Mouse (Mus musculus): ENCODE data around the gene Prodh2. TPM values are rescaled to one million over a fixed set of nuclear protein-coding genes. Genes with fewer than 3 reads are reported as not detected.
"Not testable (repeated sequence)": the region's sequence is repeated elsewhere in the genome, so short reads cannot be mapped to it uniquely, and the experiment has no call there.

The Prodh2 gene
- polyA plus RNA-seq, 1 experiment from 2014 or later, result 14.4 TPM

GRCm38 (mm10) chr7:30490957-30491307, 2.5 kb upstream of the Prodh2 start:
- Histone ChIP-seq H3K9me3 (replicated peaks) (no peaks in the 10 kb centered on the region; the same call in 1 of the 2 replicates), H3K4me2 (no peak overlapping the region), H3K27me3 (no peaks in the 10 kb centered on the region), H3K27ac (no peak overlapping the region), H3K4me3 (replicated peaks) (no peak overlapping the region), H3K4me1 (peaks cover 12% of the 10 kb centered on the region), H3K36me3 (no peaks in the 10 kb centered on the region), H3K9ac (no peak overlapping the region)
- WGBS, result 20% methylated on average over 6 of the region's 6 CpGs
- no peak for ATAC-seq (replicated peaks; ENCODE audit: low FRiP score)

DNA sequence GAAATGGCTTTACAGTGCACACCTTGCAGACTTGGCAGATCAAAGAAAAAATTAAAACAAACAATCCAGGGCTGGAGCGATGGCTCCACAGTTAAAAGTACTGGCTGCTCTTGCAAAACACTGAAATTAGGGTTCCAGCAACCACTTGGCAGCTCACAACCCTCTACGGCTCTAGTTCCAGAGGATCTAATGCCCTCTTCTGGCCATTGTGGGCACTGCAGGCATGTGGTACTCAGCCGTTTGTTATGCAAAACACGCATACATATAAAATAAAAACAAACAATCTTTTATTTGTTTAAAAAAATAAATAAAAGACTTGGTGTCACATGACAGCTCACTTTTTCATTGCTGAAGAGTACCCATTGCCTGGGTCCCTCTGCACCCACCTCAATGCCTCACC, 657 bp upstream of the Prodh2 start:
- H3K4me3 ChIP-seq (replicated peaks), result no peak overlapping the region
- H3K4me1 ChIP-seq, result peaks cover 12% of the 10 kb centered on the region
- no peaks in the 10 kb centered on the region for H3K27me3 ChIP-seq
- WGBS, result 20% methylated on average over 4 of the region's 4 CpGs
- no peak for ATAC-seq (replicated peaks; ENCODE audit: low FRiP score)
- H3K36me3 ChIP-seq, result no peaks in the 10 kb centered on the region
- H3K27ac ChIP-seq, result no peak overlapping the region
- H3K9ac ChIP-seq, result no peak overlapping the region
- no peak overlapping the region for H3K4me2 ChIP-seq
- no peaks in the 10 kb centered on the region; the same call in 1 of the 2 replicates for H3K9me3 ChIP-seq (replicated peaks)

- H3K4me2 ChIP-seq; H3K27me3 ChIP-seq; H3K9me3 ChIP-seq (replicated peaks); H3K27ac ChIP-seq; H3K36me3 ChIP-seq; ATAC-seq (replicated peaks; ENCODE audit: low FRiP score); H3K9ac ChIP-seq; H3K4me3 ChIP-seq (replicated peaks): not testable (repeated sequence)
- WGBS, result 45% methylated on average over 5 of the region's 5 CpGs
- H3K4me1 ChIP-seq, result peaks cover 12% of the 10 kb centered on the region
These were observed 2.2 kb downstream of the Prodh2 start for GRCm38 (mm10) chr7:30495506-30496042.

DNA sequence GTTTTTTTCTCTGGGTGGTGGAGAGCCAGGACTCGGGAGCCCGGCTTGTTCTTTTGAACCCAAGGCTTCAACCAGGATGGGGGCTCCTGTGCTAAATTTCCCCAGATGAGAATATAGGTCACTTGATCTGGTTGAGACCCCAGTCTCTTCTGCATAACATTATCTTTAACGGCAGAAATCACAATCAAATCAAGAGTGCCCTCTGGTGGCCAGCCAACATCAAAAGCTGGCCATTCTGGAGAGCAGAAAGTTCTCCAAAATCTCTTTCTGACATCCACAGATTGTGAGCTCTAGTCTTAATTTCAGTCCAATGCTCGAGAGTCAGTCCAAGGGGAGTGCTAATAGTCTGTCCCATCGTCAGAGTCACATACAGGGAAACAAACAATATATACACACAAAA, 7.7 kb downstream of the Prodh2 start:
- not testable (repeated sequence) for H3K4me3 ChIP-seq (replicated peaks); H3K9me3 ChIP-seq (replicated peaks); H3K36me3 ChIP-seq; H3K4me2 ChIP-seq; H3K27me3 ChIP-seq; H3K9ac ChIP-seq; ATAC-seq (replicated peaks; ENCODE audit: low FRiP score); H3K4me1 ChIP-seq; H3K27ac ChIP-seq
- 77% methylated on average over 5 of the region's 5 CpGs for WGBS

DNA sequence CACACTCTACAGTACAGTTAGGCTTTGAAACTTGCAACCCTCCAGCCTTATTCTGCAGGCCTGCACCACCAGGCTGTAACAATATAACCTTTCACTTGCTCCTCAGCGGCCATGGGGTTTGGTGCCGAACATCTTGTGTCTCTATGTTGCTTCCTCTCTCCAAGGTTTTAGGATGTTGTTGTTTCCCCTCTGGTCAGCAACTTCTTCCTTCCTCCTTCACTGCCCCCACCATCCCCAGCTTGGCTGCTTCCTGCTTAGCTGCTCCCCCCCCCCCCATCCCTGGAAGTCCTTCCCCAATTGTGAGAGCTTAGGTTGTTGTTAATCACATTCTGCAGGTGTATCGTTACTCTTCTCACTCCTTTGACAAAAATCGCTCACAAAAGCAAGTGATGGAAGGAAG, 14.6 kb downstream of the Prodh2 start:
- 64% methylated on average over 4 of the region's 4 CpGs for WGBS
- no peak for ATAC-seq (replicated peaks; ENCODE audit: low FRiP score)
- Histone ChIP-seq H3K36me3 (no peaks in the 10 kb centered on the region), H3K9ac (no peak overlapping the region), H3K4me2 (no peak overlapping the region), H3K4me1 (no peaks in the 10 kb centered on the region), H3K27ac (no peak overlapping the region), H3K27me3 (0 out of 2 replicates have a peak, but pooled peaks cover 3% of the 10 kb centered on the region), H3K9me3 (replicated peaks) (no peaks in the 10 kb centered on the region), H3K4me3 (replicated peaks) (no peak overlapping the region)

DNA sequence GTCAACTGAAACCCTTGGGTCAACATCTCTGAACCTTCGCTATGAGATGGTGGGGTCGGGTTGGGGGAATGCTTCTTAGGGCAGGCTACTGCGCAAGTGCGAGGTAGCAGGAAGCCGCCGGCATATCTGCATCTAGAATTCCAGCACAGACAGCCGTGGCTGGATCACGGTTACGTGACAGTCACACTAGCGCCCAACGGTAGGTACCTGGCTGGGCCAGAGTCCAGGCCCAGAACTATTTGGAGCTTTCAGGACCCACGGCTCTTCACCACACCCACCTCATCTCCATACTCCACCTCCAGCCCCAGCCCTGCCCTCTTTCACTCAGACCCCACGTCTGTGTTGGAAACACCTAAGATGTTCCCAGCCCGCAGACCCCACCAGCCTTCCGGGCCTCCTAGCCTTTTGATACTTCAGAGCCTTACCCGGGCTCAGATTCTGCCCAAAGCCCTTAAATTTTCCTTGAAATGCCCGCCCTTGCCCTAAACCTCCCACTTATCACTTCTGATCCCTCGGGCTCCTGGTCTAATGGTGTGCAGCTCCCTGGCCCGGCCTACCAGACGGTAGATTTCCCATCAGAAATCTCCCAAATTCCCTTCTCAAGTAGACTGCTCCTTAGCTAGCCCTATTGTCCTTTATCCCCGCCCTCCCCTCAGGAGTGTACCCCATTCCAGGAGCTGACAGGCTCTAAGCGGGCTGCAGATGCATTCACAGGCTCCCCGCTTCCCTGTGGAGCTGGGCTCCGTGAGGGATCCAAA, 21.8 kb downstream of the Prodh2 start:
- Histone ChIP-seq H3K9ac (no peak overlapping the region), H3K9me3 (replicated peaks) (no peaks in the 10 kb centered on the region), H3K4me2 (no peak overlapping the region), H3K27ac (no peak overlapping the region), H3K4me1 (peaks cover 5% of the 10 kb centered on the region), H3K27me3 (no peaks in the 10 kb centered on the region), H3K4me3 (replicated peaks) (no peak overlapping the region), H3K36me3 (no peaks in the 10 kb centered on the region)
- 61% methylated on average over 24 of the region's 24 CpGs for WGBS
- no peak for ATAC-seq (replicated peaks; ENCODE audit: low FRiP score)

GRCm38 (mm10) chr7:30518325-30518724, 24.9 kb downstream of the Prodh2 start:
- 49% methylated on average over 8 of the region's 8 CpGs for WGBS
- no peak overlapping the region for H3K27ac ChIP-seq
- no peaks in the 10 kb centered on the region for H3K9me3 ChIP-seq (replicated peaks)
- no peaks in the 10 kb centered on the region for H3K27me3 ChIP-seq
- H3K4me3 ChIP-seq (replicated peaks), result no peak overlapping the region
- H3K36me3 ChIP-seq, result peaks cover 7% of the 10 kb centered on the region
- H3K9ac ChIP-seq, result no peak overlapping the region
- no peak for ATAC-seq (replicated peaks; ENCODE audit: low FRiP score)
- no peak overlapping the region for H3K4me2 ChIP-seq
- peaks cover 36% of the 10 kb centered on the region for H3K4me1 ChIP-seq

DNA sequence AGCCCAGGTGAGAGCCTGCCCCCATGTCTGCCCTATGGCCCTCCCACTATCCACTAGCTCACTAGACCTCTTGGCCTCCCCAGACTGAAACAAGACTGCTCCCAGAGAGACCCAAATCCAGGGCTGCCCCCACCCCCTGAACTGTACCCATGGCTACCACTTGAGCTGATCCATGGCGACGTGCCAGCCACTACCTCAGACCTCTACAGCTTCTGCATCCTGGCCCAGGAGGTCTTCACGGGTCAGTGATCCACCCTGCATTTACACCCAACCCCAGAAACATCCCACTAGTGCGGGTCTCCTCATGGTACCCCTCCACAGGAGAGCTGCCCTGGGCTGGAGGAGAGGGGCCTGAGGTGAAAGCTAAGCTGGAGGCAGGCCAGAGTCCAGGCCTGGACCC, 27.0 kb downstream of the Prodh2 start:
- Histone ChIP-seq H3K9me3 (replicated peaks) (no peaks in the 10 kb centered on the region), H3K4me1 (peaks cover 46% of the 10 kb centered on the region), H3K27ac (no peak overlapping the region), H3K9ac (no peak overlapping the region), H3K27me3 (no peaks in the 10 kb centered on the region), H3K4me2 (no peak overlapping the region), H3K4me3 (replicated peaks) (no peak overlapping the region), H3K36me3 (peaks cover 27% of the 10 kb centered on the region)
- 47% methylated on average over 4 of the region's 4 CpGs for WGBS
- 0 out of 2 replicates have a peak, but pooled peaks have one; percentile 19 for ATAC-seq (replicated peaks; ENCODE audit: low FRiP score)

DNA sequence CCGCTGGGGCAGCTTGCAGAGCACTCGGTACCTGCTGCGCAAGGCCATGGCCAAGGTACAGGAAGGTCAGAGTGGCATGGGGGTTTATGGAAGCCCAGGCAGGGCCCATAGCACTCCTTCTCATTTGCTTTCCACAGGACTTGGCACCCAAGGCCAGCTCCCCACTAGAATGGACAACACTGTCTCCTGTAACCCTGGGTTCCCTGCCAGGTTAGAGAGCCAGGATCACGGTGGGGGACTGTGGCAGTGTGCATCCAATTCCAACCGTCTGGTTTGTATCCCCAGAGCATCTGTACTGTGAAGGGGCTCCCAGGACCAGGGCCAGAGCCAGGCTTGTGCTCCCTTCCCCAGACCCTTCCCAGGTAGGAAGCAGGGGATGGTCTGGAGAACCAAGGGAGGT, 27.4 kb downstream of the Prodh2 start:
- Histone ChIP-seq H3K4me2 (no peak overlapping the region), H3K27ac (no peak overlapping the region), H3K27me3 (no peaks in the 10 kb centered on the region), H3K4me1 (peaks cover 49% of the 10 kb centered on the region), H3K36me3 (peaks cover 32% of the 10 kb centered on the region), H3K4me3 (replicated peaks) (no peak overlapping the region), H3K9me3 (replicated peaks) (no peaks in the 10 kb centered on the region), H3K9ac (no peak overlapping the region)
- WGBS, result 81% methylated on average over 5 of the region's 5 CpGs
- ATAC-seq (replicated peaks; ENCODE audit: low FRiP score), result no peak

DNA sequence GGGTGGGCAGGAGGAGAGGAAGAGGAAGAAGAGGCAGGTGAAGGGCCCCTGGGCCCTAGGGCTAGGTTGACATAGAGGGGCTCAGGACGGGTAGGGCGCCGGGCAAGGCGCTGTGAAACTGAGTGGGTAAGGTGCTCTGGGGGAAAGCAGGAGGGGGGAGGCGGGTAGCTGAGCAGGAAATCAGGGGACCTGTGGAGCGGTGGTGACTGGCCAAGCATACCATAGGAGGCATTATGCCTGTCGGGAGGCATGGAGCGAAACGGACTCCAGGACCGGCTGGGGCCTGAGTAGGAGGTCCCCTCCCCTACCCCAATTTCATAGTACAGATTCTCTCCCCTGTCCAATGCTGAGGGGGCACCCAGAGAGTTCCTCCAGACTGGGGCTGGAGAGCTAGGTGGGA, 29.4 kb downstream of the Prodh2 start:
- WGBS, result 63% methylated on average over 10 of the region's 10 CpGs

GRCm38 (mm10) chr7:30524487-30524886, 31.1 kb downstream of the Prodh2 start:
- Histone ChIP-seq H3K4me2 (no peak overlapping the region), H3K36me3 (peaks cover 60% of the 10 kb centered on the region), H3K9me3 (replicated peaks) (no peaks in the 10 kb centered on the region), H3K4me1 (peaks cover 65% of the 10 kb centered on the region), H3K9ac (no peak overlapping the region), H3K27me3 (no peaks in the 10 kb centered on the region), H3K4me3 (replicated peaks) (no peak overlapping the region), H3K27ac (no peak overlapping the region)
- ATAC-seq (replicated peaks; ENCODE audit: low FRiP score), result no peak
- WGBS, result 91% methylated on average over 6 of the region's 6 CpGs

More for the DNA sequence above, 29.4 kb downstream of the Prodh2 start:
- Histone ChIP-seq H3K27ac (peak overlapping the region; percentile 41; the same call in 1 of the 2 replicates), H3K4me3 (replicated peaks) (no peak overlapping the region), H3K36me3 (peaks cover 44% of the 10 kb centered on the region), H3K9me3 (replicated peaks) (no peaks in the 10 kb centered on the region), H3K4me1 (peaks cover 63% of the 10 kb centered on the region), H3K27me3 (no peaks in the 10 kb centered on the region), H3K9ac (no peak overlapping the region), H3K4me2 (no peak overlapping the region)
- peak; percentile 22 for ATAC-seq (replicated peaks; ENCODE audit: low FRiP score)

- H3K4me1 ChIP-seq, result peaks cover 53% of the 10 kb centered on the region
- 25% methylated on average over 10 of the region's 10 CpGs for WGBS
- peak; percentile 49 for ATAC-seq (replicated peaks; ENCODE audit: low FRiP score)
- no peaks in the 10 kb centered on the region for H3K27me3 ChIP-seq
- peak overlapping the region; percentile 10; the same call in 1 of the 2 replicates for H3K4me3 ChIP-seq (replicated peaks)
- peak overlapping the region; percentile 49 for H3K4me2 ChIP-seq
- H3K36me3 ChIP-seq, result peaks cover 75% of the 10 kb centered on the region
- no peak overlapping the region for H3K9ac ChIP-seq
- peak overlapping the region; percentile 79 for H3K27ac ChIP-seq
- H3K9me3 ChIP-seq (replicated peaks), result no peaks in the 10 kb centered on the region
These were observed 32.5 kb downstream of the Prodh2 start for GRCm38 (mm10) chr7:30525954-30526353.

All from kidney, embryonic 15.5 days (tissue).